Mouse (Mus musculus) thymus, postnatal 10 days (tissue): ENCODE measurements at regions not wholly inside any gene's neighbourhood (a gene's known extent, or its start where the extent isn't known, plus 50 kb on each side); places are given as distances from the start of the nearest gene placed in this dataset.

Experiments used
- DNase-seq, 2 experiments: peaks; one replicate each; pipeline ENCODE4 v3.0.0; 2021; ENCODE audit warnings: low spot score in 2 of 2

GRCm38 (mm10) chr5:102287131-102287530, 194.1 kb upstream of the Arhgap24 start:
- no peak for DNase-seq

GRCm38 (mm10) chr5:102290866-102291265, 190.3 kb upstream of the Arhgap24 start:
- DNase-seq = no peak

GRCm38 (mm10) chr5:102295564-102295963, 185.6 kb upstream of the Arhgap24 start:
- no peak for DNase-seq

- DNase-seq = no peak
These were observed 174.9 kb upstream of the Arhgap24 start for GRCm38 (mm10) chr5:102306309-102306708.

GRCm38 (mm10) chr5:102306718-102307117, 174.5 kb upstream of the Arhgap24 start:
- DNase-seq = no peak

- no peak for DNase-seq
These were observed 169.6 kb upstream of the Arhgap24 start for GRCm38 (mm10) chr5:102311570-102311969.

GRCm38 (mm10) chr5:102328197-102328784, 152.9 kb upstream of the Arhgap24 start:
- no peak for DNase-seq

GRCm38 (mm10) chr5:102333894-102334293, 147.3 kb upstream of the Arhgap24 start:
- no peak for DNase-seq

GRCm38 (mm10) chr5:102334442-102335197, 146.6 kb upstream of the Arhgap24 start:
- DNase-seq = no peak

GRCm38 (mm10) chr5:102366481-102366880, 114.7 kb upstream of the Arhgap24 start:
- DNase-seq = no peak

GRCm38 (mm10) chr5:102373309-102373971, 107.8 kb upstream of the Arhgap24 start:
- peak; percentile 48 to 63 for DNase-seq

GRCm38 (mm10) chr5:102373972-102374755, 107.0 kb upstream of the Arhgap24 start:
- DNase-seq = no peak

- DNase-seq = no peak
These were observed 105.9 kb upstream of the Arhgap24 start for GRCm38 (mm10) chr5:102375339-102375738.

GRCm38 (mm10) chr5:102393941-102394340, 87.2 kb upstream of the Arhgap24 start:
- no peak for DNase-seq

GRCm38 (mm10) chr5:102395608-102396146, 85.5 kb upstream of the Arhgap24 start:
- DNase-seq = no peak

- no peak for DNase-seq
These were observed 82.2 kb upstream of the Arhgap24 start for GRCm38 (mm10) chr5:102399006-102399405.

- no peak for DNase-seq
These were observed 63.5 kb upstream of the Arhgap24 start for GRCm38 (mm10) chr5:102417642-102418041.

GRCm38 (mm10) chr5:102419089-102419488, 62.1 kb upstream of the Arhgap24 start:
- peak in 1 of 2 experiments; percentile 61 for DNase-seq

GRCm38 (mm10) chr5:102424636-102425242, 56.5 kb upstream of the Arhgap24 start:
- DNase-seq = no peak

- no peak for DNase-seq
These were observed 52.9 kb upstream of the Arhgap24 start for GRCm38 (mm10) chr5:102428310-102428709.
